Mouse (Mus musculus) left cerebral cortex, adult 2 months (tissue): ENCODE measurements around the gene Rps6ka5. TPM values are rescaled to one million over a fixed set of nuclear protein-coding genes. Genes with fewer than 3 reads are reported as not detected.

Source experiments
- DNase-seq, 2 experiments: peaks; one replicate each; pipeline ENCODE4 v3.0.0; 2021 to 2022; ENCODE audit warnings: low spot score in 2 of 2, mixed read lengths in 1 of 2; ENCODE audit errors: extremely low spot score in 1 of 2
- H3K27ac ChIP-seq: fragments of 200-600 bp; 2 replicates; pipeline ENCODE4 v1.8.1; 2022
- H3K4me3 ChIP-seq: fragments of 200-600 bp; 2 replicates; pipeline ENCODE4 v1.8.1; 2022
- CTCF ChIP-seq: fragments of 200-600 bp; IDR thresholded peaks from 2 replicates; pipeline ENCODE4 v1.8.1; 2022; ENCODE audit warnings: antibody characterized with exemption, mild to moderate bottlenecking, moderate library complexity
- intact Hi-C: fragments of 180-260 bp; cut with DNase I; formaldehyde crosslinking; loops from one replicate; pipeline ENCODE4 v1.15.1; 2025
- total RNA-seq, 2 experiments: library from RNA; stranded (reverse); gene quantifications; 2 replicates each; pipeline ENCODE4 v1.2.3; 2021

The Rps6ka5 gene
- total RNA-seq, 2 experiments from 2014 or later = 21.4 to 23.1 TPM

- DNase-seq = no peak
- Histone ChIP-seq H3K27ac (no peak overlapping the region), H3K4me3 (no peak overlapping the region)
- no peak for TF ChIP-seq CTCF
- intact Hi-C loops = no loop called here
These were observed 26.2 kb upstream of the Rps6ka5 start for GRCm38 (mm10) chr12:100752977-100753376.

- Histone ChIP-seq H3K27ac (no peak overlapping the region), H3K4me3 (no peak overlapping the region)
- intact Hi-C loops = no loop called here
- no peak for DNase-seq
- TF ChIP-seq CTCF = no peak
These were observed 15.7 kb upstream of the Rps6ka5 start for GRCm38 (mm10) chr12:100742468-100742867.

GRCm38 (mm10) chr12:100740313-100740712, 13.5 kb upstream of the Rps6ka5 start:
- no peak overlapping the region for H3K4me3 ChIP-seq
- DNase-seq = no peak
- H3K27ac ChIP-seq = no peak overlapping the region
- intact Hi-C loops = no loop called here
- TF ChIP-seq CTCF = no peak

- no peak for TF ChIP-seq CTCF
- intact Hi-C loops = no loop called here
- Histone ChIP-seq H3K27ac (no peak overlapping the region), H3K4me3 (no peak overlapping the region)
- DNase-seq = no peak
These were observed 12.3 kb upstream of the Rps6ka5 start for GRCm38 (mm10) chr12:100739011-100739570.

GRCm38 (mm10) chr12:100738498-100738897, 11.7 kb upstream of the Rps6ka5 start:
- no peak for DNase-seq
- TF ChIP-seq CTCF = no peak
- Histone ChIP-seq H3K27ac (no peak overlapping the region), H3K4me3 (no peak overlapping the region)
- intact Hi-C loops = no loop called here

- H3K27ac ChIP-seq = no peak overlapping the region
- H3K4me3 ChIP-seq = no peak overlapping the region
- intact Hi-C loops = no loop called here
- DNase-seq = no peak
- no peak for TF ChIP-seq CTCF
These were observed 8.8 kb upstream of the Rps6ka5 start for GRCm38 (mm10) chr12:100735581-100735980.

- no peak for TF ChIP-seq CTCF
- Histone ChIP-seq H3K27ac (no peak overlapping the region), H3K4me3 (no peak overlapping the region)
- DNase-seq = no peak
- intact Hi-C loops = no loop called here
These were observed 8.4 kb upstream of the Rps6ka5 start for GRCm38 (mm10) chr12:100735156-100735555.

- intact Hi-C loops = loop anchor here (5.0 kb wide), 1 partner anchor 33 kb away; no protein-coding TSS in a partner anchor
- TF ChIP-seq CTCF = no peak
- DNase-seq = no peak
- Histone ChIP-seq H3K4me3 (no peak overlapping the region), H3K27ac (no peak overlapping the region)
These were observed 2.1 kb upstream of the Rps6ka5 start for GRCm38 (mm10) chr12:100728646-100729485.

- no peak for DNase-seq
- intact Hi-C loops = loop anchor here (5.0 kb wide), 1 partner anchor 34 kb away; no protein-coding TSS in a partner anchor
These were observed 1.1 kb upstream of the Rps6ka5 start for GRCm38 (mm10) chr12:100727891-100728290.

GRCm38 (mm10) chr12:100725458-100725786, 1.4 kb downstream of the Rps6ka5 start:
- H3K4me3 ChIP-seq = peak overlapping the region; percentile 99
- intact Hi-C loops = loop anchor here (2.0 to 5.0 kb wide), 2 partner anchors 37 to 53 kb away; partner anchors contain the start of gene Dglucy
- DNase-seq = no peak
- no peak for TF ChIP-seq CTCF
- no peak overlapping the region for H3K27ac ChIP-seq

More at GRCm38 (mm10) chr12:100727891-100728290, 1.1 kb upstream of the Rps6ka5 start:
- H3K27ac ChIP-seq = no peak overlapping the region
- H3K4me3 ChIP-seq = no peak overlapping the region
- TF ChIP-seq CTCF = no peak

GRCm38 (mm10) chr12:100724606-100725457, 2.0 kb downstream of the Rps6ka5 start:
- peak; percentile 99 for DNase-seq
- Histone ChIP-seq H3K27ac (peak overlapping the region; percentile 94), H3K4me3 (peak overlapping the region; percentile 99)
- intact Hi-C loops = loop anchor here (1.0 to 5.0 kb wide), 5 partner anchors 37 to 148 kb away; partner anchors contain the start of gene Dglucy
- TF ChIP-seq CTCF = peak; percentile 41
